Mouse (Mus musculus): ENCODE data around the gene Usp19. TPM values are rescaled to one million over a fixed set of nuclear protein-coding genes. Genes with fewer than 3 reads are reported as not detected.

The Usp19 gene
- polyA plus RNA-seq, 1 experiment: 335 TPM

- Histone ChIP-seq H3K4me1 (replicated peaks; ENCODE audit: control insufficient read depth, insufficient read depth, low read length) (peaks cover 28% of the 10 kb centered on the region), H3K27me3 (ENCODE audit: control insufficient read depth, insufficient read depth, low read length) (no peaks in the 10 kb centered on the region), H3K36me3 (ENCODE audit: control insufficient read depth, insufficient read depth, low read length) (peaks cover 54% of the 10 kb centered on the region), H3K4me3 (ENCODE audit: control insufficient read depth, insufficient read depth, low read length) (no peak overlapping the region), H3K27ac (ENCODE audit: control insufficient read depth, insufficient read depth, low read length) (no peak overlapping the region)
- no peak for DNase-seq
- TF ChIP-seq CTCF (IDR thresholded peaks at IDR 0.05; ENCODE audit: borderline replicate concordance, control insufficient read depth, extremely low read depth, insufficient read depth, low read length, poor library complexity) (no peak), POLR2A (IDR thresholded peaks at IDR 0.05; ENCODE audit: control insufficient read depth, extremely low read depth, insufficient read depth, low read length, poor library complexity) (no peak)
- 98% methylated on average over 8 of the region's 8 CpGs for WGBS
Measured at GRCm38 (mm10) chr9:108493246-108493645, 2.8 kb downstream of the Usp19 start.

- H3K4me1 ChIP-seq (replicated peaks; ENCODE audit: control insufficient read depth, insufficient read depth, low read length): peaks cover 26% of the 10 kb centered on the region
- WGBS: 98% methylated on average over 19 of the region's 19 CpGs
- TF ChIP-seq CTCF (IDR thresholded peaks at IDR 0.05; ENCODE audit: borderline replicate concordance, control insufficient read depth, extremely low read depth, insufficient read depth, low read length, poor library complexity) (no peak), POLR2A (IDR thresholded peaks at IDR 0.05; ENCODE audit: control insufficient read depth, extremely low read depth, insufficient read depth, low read length, poor library complexity) (no peak)
- H3K27me3 ChIP-seq (ENCODE audit: control insufficient read depth, insufficient read depth, low read length): no peaks in the 10 kb centered on the region
- no peak overlapping the region for H3K4me3 ChIP-seq (ENCODE audit: control insufficient read depth, insufficient read depth, low read length)
- DNase-seq: no peak
- no peak overlapping the region for H3K27ac ChIP-seq (ENCODE audit: control insufficient read depth, insufficient read depth, low read length)
- peaks cover 64% of the 10 kb centered on the region for H3K36me3 ChIP-seq (ENCODE audit: control insufficient read depth, insufficient read depth, low read length)
Measured at GRCm38 (mm10) chr9:108494146-108494825, 3.9 kb downstream of the Usp19 start.

- no peaks in the 10 kb centered on the region for H3K27me3 ChIP-seq (ENCODE audit: control insufficient read depth, insufficient read depth, low read length)
- DNase-seq: no peak
- no peak overlapping the region for H3K27ac ChIP-seq (ENCODE audit: control insufficient read depth, insufficient read depth, low read length)
- peaks cover 20% of the 10 kb centered on the region for H3K4me1 ChIP-seq (replicated peaks; ENCODE audit: control insufficient read depth, insufficient read depth, low read length)
- H3K4me3 ChIP-seq (ENCODE audit: control insufficient read depth, insufficient read depth, low read length): no peak overlapping the region
- WGBS: 80% methylated on average over 10 of the region's 10 CpGs
- peaks cover 70% of the 10 kb centered on the region for H3K36me3 ChIP-seq (ENCODE audit: control insufficient read depth, insufficient read depth, low read length)
- TF ChIP-seq POLR2A (IDR thresholded peaks at IDR 0.05; ENCODE audit: control insufficient read depth, extremely low read depth, insufficient read depth, low read length, poor library complexity): no peak
- no peak for TF ChIP-seq CTCF (IDR thresholded peaks at IDR 0.05; ENCODE audit: borderline replicate concordance, control insufficient read depth, extremely low read depth, insufficient read depth, low read length, poor library complexity)
Measured at GRCm38 (mm10) chr9:108494905-108495304, 4.5 kb downstream of the Usp19 start.

GRCm38 (mm10) chr9:108499231-108499630 lies 8.8 kb downstream of the Usp19 start:
- Histone ChIP-seq H3K36me3 (ENCODE audit: control insufficient read depth, insufficient read depth, low read length) (peaks cover 79% of the 10 kb centered on the region), H3K27ac (ENCODE audit: control insufficient read depth, insufficient read depth, low read length) (no peak overlapping the region), H3K27me3 (ENCODE audit: control insufficient read depth, insufficient read depth, low read length) (no peaks in the 10 kb centered on the region), H3K4me1 (replicated peaks; ENCODE audit: control insufficient read depth, insufficient read depth, low read length) (no peaks in the 10 kb centered on the region), H3K4me3 (ENCODE audit: control insufficient read depth, insufficient read depth, low read length) (no peak overlapping the region)
- no peak for TF ChIP-seq CTCF (IDR thresholded peaks at IDR 0.05; ENCODE audit: borderline replicate concordance, control insufficient read depth, extremely low read depth, insufficient read depth, low read length, poor library complexity)
- no peak for TF ChIP-seq POLR2A (IDR thresholded peaks at IDR 0.05; ENCODE audit: control insufficient read depth, extremely low read depth, insufficient read depth, low read length, poor library complexity)
- no peak for DNase-seq
- 96% methylated on average over 7 of the region's 7 CpGs for WGBS

- H3K4me1 ChIP-seq (replicated peaks; ENCODE audit: control insufficient read depth, insufficient read depth, low read length): no peaks in the 10 kb centered on the region
- no peak for DNase-seq
- H3K36me3 ChIP-seq (ENCODE audit: control insufficient read depth, insufficient read depth, low read length): peaks cover 72% of the 10 kb centered on the region
- TF ChIP-seq POLR2A (IDR thresholded peaks at IDR 0.05; ENCODE audit: control insufficient read depth, extremely low read depth, insufficient read depth, low read length, poor library complexity) (no peak), CTCF (IDR thresholded peaks at IDR 0.05; ENCODE audit: borderline replicate concordance, control insufficient read depth, extremely low read depth, insufficient read depth, low read length, poor library complexity) (no peak)
- no peak overlapping the region for H3K27ac ChIP-seq (ENCODE audit: control insufficient read depth, insufficient read depth, low read length)
- WGBS: 97% methylated on average over 15 of the region's 15 CpGs
- H3K27me3 ChIP-seq (ENCODE audit: control insufficient read depth, insufficient read depth, low read length): no peaks in the 10 kb centered on the region
- no peak overlapping the region for H3K4me3 ChIP-seq (ENCODE audit: control insufficient read depth, insufficient read depth, low read length)
Measured at GRCm38 (mm10) chr9:108499943-108500342, 9.5 kb downstream of the Usp19 start.

GRCm38 (mm10) chr9:108506901-108507300 lies 16.5 kb downstream of the Usp19 start:
- H3K27ac ChIP-seq (ENCODE audit: control insufficient read depth, insufficient read depth, low read length): no peak overlapping the region
- WGBS: 95% methylated on average over 7 of the region's 7 CpGs
- peaks cover 28% of the 10 kb centered on the region for H3K36me3 ChIP-seq (ENCODE audit: control insufficient read depth, insufficient read depth, low read length)
- no peak for TF ChIP-seq CTCF (IDR thresholded peaks at IDR 0.05; ENCODE audit: borderline replicate concordance, control insufficient read depth, extremely low read depth, insufficient read depth, low read length, poor library complexity)
- no peak for TF ChIP-seq POLR2A (IDR thresholded peaks at IDR 0.05; ENCODE audit: control insufficient read depth, extremely low read depth, insufficient read depth, low read length, poor library complexity)
- no peak for DNase-seq
- no peak overlapping the region for H3K4me3 ChIP-seq (ENCODE audit: control insufficient read depth, insufficient read depth, low read length)
- peaks cover 16% of the 10 kb centered on the region for H3K4me1 ChIP-seq (replicated peaks; ENCODE audit: control insufficient read depth, insufficient read depth, low read length)
- no peaks in the 10 kb centered on the region for H3K27me3 ChIP-seq (ENCODE audit: control insufficient read depth, insufficient read depth, low read length)

All from thymus, adult 2 months (tissue).